Mouse (Mus musculus): ENCODE results near the gene Ptpn21. TPM values are rescaled to one million over a fixed set of nuclear protein-coding genes. Genes with fewer than 3 reads are reported as not detected.
A peak's percentile ranks its signal among the peaks of the same experiment; 100 is the strongest.

Ptpn21 gene
- polyA plus RNA-seq, 1 experiment from 2014 or later: 5.5 TPM

DNA sequence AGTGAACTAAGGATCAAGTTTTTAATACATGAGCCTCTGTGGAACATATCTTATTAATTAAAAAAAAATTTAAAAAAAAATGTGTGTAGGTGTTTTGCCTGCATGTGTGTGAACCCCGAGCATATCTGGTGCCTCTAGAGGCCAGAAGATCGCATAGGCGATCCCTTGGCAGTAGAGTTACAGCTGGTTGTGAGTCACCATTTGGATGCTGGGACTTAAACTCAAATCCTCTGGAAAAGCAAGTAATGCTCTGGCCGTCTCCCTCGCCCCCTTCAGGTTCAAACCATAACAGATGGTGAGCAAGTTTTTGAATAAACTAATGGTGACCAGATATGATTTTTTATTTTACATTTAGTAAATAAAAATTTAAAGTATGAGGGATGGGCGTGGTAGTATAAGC is 20.4 kb upstream of the Ptpn21 start:
- DNase-seq (ENCODE audit: low spot score): peak; percentile 27
- Histone ChIP-seq H3K4me2 (replicated peaks; ENCODE audit: low read depth) (no peak overlapping the region), H3K27me3 (ENCODE audit: control insufficient read depth, insufficient read depth, low read length) (no peaks in the 10 kb centered on the region), H3K4me3 (ENCODE audit: low read depth, low read length) (no peak overlapping the region), H3K36me3 (ENCODE audit: control insufficient read depth, insufficient read depth, low read length) (0 out of 2 replicates have a peak, but pooled peaks cover 2% of the 10 kb centered on the region), H3K9ac (ENCODE audit: low read length) (no peak overlapping the region), H3K27ac (replicated peaks) (no peak overlapping the region), H3K9me3 (ENCODE audit: control insufficient read depth, low read length) (no peaks in the 10 kb centered on the region), H3K4me1 (replicated peaks; ENCODE audit: control insufficient read depth, insufficient read depth) (no peaks in the 10 kb centered on the region)
- ATAC-seq (ENCODE audit: low FRiP score, low TSS enrichment): 0 out of 2 replicates have a peak, but pooled peaks have one; percentile 42
- 71% methylated on average over 6 of the region's 6 CpGs for WGBS
- TF ChIP-seq EP300 (optimal IDR thresholded peaks at IDR 0.05): no peak
- TF ChIP-seq CTCF (IDR thresholded peaks at IDR 0.05; ENCODE audit: low read depth): peak; percentile 54

DNA sequence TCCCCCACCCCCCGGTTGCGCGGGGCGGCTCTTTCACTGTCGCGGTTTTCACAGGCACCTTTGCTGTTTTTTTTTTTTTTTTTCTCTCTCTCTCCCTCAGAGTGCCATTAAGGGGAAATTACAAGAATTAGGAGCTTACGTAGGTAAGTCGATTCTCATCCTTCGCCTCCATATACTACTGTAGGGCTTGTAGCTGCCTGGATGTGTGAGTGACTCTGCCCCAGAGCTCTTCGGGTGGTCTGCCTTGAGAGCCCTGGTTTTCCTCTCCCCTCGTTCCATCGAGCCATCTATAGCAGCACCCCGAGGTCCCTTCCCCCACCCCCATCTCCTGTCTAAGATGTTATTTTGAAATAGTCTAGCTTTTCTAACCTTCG is 10.2 kb upstream of the Ptpn21 start:
- Histone ChIP-seq H3K36me3 (ENCODE audit: control insufficient read depth, insufficient read depth, low read length) (no peaks in the 10 kb centered on the region), H3K27ac (replicated peaks) (peak overlapping the region; percentile 88), H3K9ac (ENCODE audit: low read length) (peak overlapping the region; percentile 90), H3K27me3 (ENCODE audit: control insufficient read depth, insufficient read depth, low read length) (no peaks in the 10 kb centered on the region), H3K4me1 (replicated peaks; ENCODE audit: control insufficient read depth, insufficient read depth) (no peaks in the 10 kb centered on the region), H3K4me3 (ENCODE audit: low read depth, low read length) (peak overlapping the region; percentile 95), H3K4me2 (replicated peaks; ENCODE audit: low read depth) (peak overlapping the region; percentile 68), H3K9me3 (ENCODE audit: control insufficient read depth, low read length) (no peaks in the 10 kb centered on the region)
- DNase-seq (ENCODE audit: low spot score) (no peak), ATAC-seq (ENCODE audit: low FRiP score, low TSS enrichment) (peak; percentile 19)
- TF ChIP-seq CTCF (IDR thresholded peaks at IDR 0.05; ENCODE audit: low read depth): no peak
- no peak for TF ChIP-seq EP300 (optimal IDR thresholded peaks at IDR 0.05)
- under 1% methylated on average over 8 of the region's 14 CpGs for WGBS

DNA sequence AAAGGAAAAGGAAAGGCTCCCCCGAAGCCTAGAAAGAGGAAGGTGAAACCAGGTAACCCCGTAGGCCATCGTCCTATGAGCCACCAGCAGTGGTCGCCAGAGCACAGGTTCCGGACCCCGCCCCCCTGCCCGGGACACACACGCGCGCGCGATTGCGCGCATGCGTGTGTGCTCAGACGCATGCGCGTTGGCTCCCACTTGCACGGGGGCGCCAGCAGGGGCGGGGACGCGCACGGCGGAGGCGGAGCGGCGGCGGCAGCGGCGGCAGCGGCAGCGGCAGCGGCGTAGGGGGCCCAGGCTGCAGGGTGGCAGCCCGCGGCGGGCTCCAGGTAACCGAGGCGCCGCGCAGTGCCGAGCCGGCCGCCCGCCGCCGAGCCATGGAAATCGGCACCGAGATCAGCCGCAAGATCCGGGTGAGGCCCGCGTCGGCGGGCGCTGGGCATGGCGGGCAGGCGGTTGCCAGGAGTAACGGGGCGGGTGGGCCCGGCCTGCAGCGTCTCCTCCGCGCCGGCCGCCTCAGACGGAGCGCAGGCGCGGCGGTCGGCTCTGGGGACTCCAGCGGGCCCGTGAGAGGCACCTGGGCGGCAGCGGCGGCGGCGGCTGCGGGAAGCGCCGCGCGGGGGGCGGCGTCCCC is 9.7 kb upstream of the Ptpn21 start, which contains the start of gene Zc3h14:
TSS of gene Zc3h14 (plus strand) at position 219 of the 634 bp plus-strand sequence.
- Histone ChIP-seq H3K36me3 (ENCODE audit: control insufficient read depth, insufficient read depth, low read length) (no peaks in the 10 kb centered on the region), H3K4me2 (replicated peaks; ENCODE audit: low read depth) (peak within 1 kb of the TSS; percentile 68), H3K27ac (replicated peaks) (peak within 1 kb of the TSS; percentile 88), H3K9ac (ENCODE audit: low read length) (peak within 1 kb of the TSS; percentile 90), H3K4me3 (ENCODE audit: low read depth, low read length) (peak within 1 kb of the TSS; percentile 95), H3K4me1 (replicated peaks; ENCODE audit: control insufficient read depth, insufficient read depth) (no peaks in the 10 kb centered on the region), H3K27me3 (ENCODE audit: control insufficient read depth, insufficient read depth, low read length) (no peaks in the 10 kb centered on the region), H3K9me3 (ENCODE audit: control insufficient read depth, low read length) (no peaks in the 10 kb centered on the region)
- TF ChIP-seq EP300 (optimal IDR thresholded peaks at IDR 0.05) (no peak), CTCF (IDR thresholded peaks at IDR 0.05; ENCODE audit: low read depth) (peak; percentile 82)
- DNase-seq (ENCODE audit: low spot score): peak; percentile 96
- WGBS: under 1% methylated on average over 66 of the region's 87 CpGs
- ATAC-seq (ENCODE audit: low FRiP score, low TSS enrichment): peak; percentile 92

DNA sequence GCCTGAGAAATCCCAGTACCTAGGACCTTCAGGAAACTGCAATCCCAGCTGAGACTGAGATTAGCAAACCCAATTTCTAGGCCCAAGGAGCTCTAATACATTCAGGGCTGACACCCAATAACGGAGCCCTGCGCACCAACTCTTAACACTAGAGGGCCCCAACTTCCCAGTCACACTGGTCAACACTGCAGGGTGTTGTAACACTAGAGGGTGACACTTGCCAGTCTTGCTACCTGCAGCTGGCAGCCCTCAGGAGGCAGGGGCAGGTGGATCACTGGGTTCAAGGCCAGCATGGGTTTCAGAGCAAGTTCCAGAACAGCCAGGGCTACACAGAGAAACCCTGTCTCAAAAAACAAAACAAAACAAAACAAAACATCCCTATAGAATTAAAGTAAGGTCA is 8.9 kb upstream of the Ptpn21 start:
- no peaks in the 10 kb centered on the region for H3K9me3 ChIP-seq (ENCODE audit: control insufficient read depth, low read length)
- DNase-seq (ENCODE audit: low spot score) (peak; percentile 72), ATAC-seq (ENCODE audit: low FRiP score, low TSS enrichment) (peak; percentile 82)
- no peaks in the 10 kb centered on the region for H3K27me3 ChIP-seq (ENCODE audit: control insufficient read depth, insufficient read depth, low read length)
- no peak overlapping the region for H3K9ac ChIP-seq (ENCODE audit: low read length)
- H3K4me2 ChIP-seq (replicated peaks; ENCODE audit: low read depth): no peak overlapping the region
- no peak overlapping the region; the same call in 1 of the 2 replicates for H3K4me3 ChIP-seq (ENCODE audit: low read depth, low read length)
- no peak overlapping the region for H3K27ac ChIP-seq (replicated peaks)
- no peaks in the 10 kb centered on the region for H3K36me3 ChIP-seq (ENCODE audit: control insufficient read depth, insufficient read depth, low read length)
- WGBS: 28% methylated on average over 2 of the region's 2 CpGs
- H3K4me1 ChIP-seq (replicated peaks; ENCODE audit: control insufficient read depth, insufficient read depth): no peaks in the 10 kb centered on the region
- peak; percentile 82 for TF ChIP-seq CTCF (IDR thresholded peaks at IDR 0.05; ENCODE audit: low read depth)
- no peak for TF ChIP-seq EP300 (optimal IDR thresholded peaks at IDR 0.05)

DNA sequence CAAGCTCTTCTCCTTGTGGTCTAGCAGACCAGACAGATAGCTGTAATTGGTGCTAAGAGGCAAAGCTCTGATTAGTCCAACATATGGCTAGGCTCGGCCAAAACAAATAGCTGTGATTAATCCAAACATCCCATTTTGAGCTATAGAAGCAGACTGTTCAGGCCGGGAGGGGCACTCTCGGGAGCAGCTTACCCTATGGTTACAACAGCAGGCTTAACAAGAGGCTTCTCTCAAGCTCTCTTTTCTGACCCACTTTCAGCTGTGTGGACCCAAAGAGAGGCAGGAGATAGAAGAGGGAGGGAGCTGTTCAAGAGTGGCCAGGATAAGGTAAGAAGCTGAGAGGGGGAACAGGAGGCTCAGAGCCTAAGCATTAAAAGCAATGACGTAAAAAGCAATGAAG is 8.4 kb upstream of the Ptpn21 start:
- H3K27ac ChIP-seq (replicated peaks): 0 out of 2 replicates have a peak overlapping the region, but pooled peaks have one; percentile 24
- DNase-seq (ENCODE audit: low spot score) (no peak), ATAC-seq (ENCODE audit: low FRiP score, low TSS enrichment) (no peak)
- no peaks in the 10 kb centered on the region for H3K4me1 ChIP-seq (replicated peaks; ENCODE audit: control insufficient read depth, insufficient read depth)
- WGBS: 43% methylated on average over 4 of the region's 4 CpGs
- TF ChIP-seq CTCF (IDR thresholded peaks at IDR 0.05; ENCODE audit: low read depth): no peak
- TF ChIP-seq EP300 (optimal IDR thresholded peaks at IDR 0.05): no peak
- H3K36me3 ChIP-seq (ENCODE audit: control insufficient read depth, insufficient read depth, low read length): no peaks in the 10 kb centered on the region
- no peak overlapping the region for H3K4me2 ChIP-seq (replicated peaks; ENCODE audit: low read depth)
- no peak overlapping the region for H3K4me3 ChIP-seq (ENCODE audit: low read depth, low read length)
- H3K9me3 ChIP-seq (ENCODE audit: control insufficient read depth, low read length): no peaks in the 10 kb centered on the region
- H3K27me3 ChIP-seq (ENCODE audit: control insufficient read depth, insufficient read depth, low read length): no peaks in the 10 kb centered on the region
- no peak overlapping the region for H3K9ac ChIP-seq (ENCODE audit: low read length)

DNA sequence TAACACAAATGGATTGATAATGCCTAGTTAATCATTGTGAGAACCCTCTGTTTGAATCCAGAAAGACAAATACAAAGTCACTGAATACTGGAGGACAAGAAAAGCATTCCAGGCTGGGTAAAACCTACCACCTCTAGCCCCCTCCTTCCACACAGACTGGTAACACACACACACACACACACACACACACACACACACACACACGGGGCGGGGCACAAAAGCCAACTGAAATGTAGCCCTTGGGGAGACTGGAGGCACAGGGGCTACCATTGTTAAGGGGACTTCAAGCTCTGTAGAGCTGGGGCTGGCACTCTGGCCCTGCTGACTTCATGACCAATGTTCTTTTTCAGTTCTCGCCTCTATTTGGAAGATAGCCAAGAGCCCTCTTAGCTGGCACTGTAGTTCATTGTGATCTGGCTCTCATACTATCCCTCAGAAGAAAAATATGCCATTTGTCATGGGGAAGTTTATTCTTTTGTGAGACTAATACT is 3.9 kb upstream of the Ptpn21 start:
- DNase-seq (ENCODE audit: low spot score): peak; percentile 71
- WGBS: 3% methylated on average over 3 of the region's 3 CpGs
- ATAC-seq (ENCODE audit: low FRiP score, low TSS enrichment): peak; percentile 72
- no peak overlapping the region for H3K4me2 ChIP-seq (replicated peaks; ENCODE audit: low read depth)
- no peaks in the 10 kb centered on the region for H3K36me3 ChIP-seq (ENCODE audit: control insufficient read depth, insufficient read depth, low read length)
- no peak for TF ChIP-seq EP300 (optimal IDR thresholded peaks at IDR 0.05)
- TF ChIP-seq CTCF (IDR thresholded peaks at IDR 0.05; ENCODE audit: low read depth): no peak
- no peak overlapping the region for H3K4me3 ChIP-seq (ENCODE audit: low read depth, low read length)
- peak overlapping the region; percentile 36 for H3K27ac ChIP-seq (replicated peaks)
- H3K9ac ChIP-seq (ENCODE audit: low read length): no peak overlapping the region
- H3K4me1 ChIP-seq (replicated peaks; ENCODE audit: control insufficient read depth, insufficient read depth): peaks cover 5% of the 10 kb centered on the region; the same call in 1 of the 2 replicates
- H3K9me3 ChIP-seq (ENCODE audit: control insufficient read depth, low read length): no peaks in the 10 kb centered on the region
- no peaks in the 10 kb centered on the region for H3K27me3 ChIP-seq (ENCODE audit: control insufficient read depth, insufficient read depth, low read length)

All from stomach, postnatal 0 days (tissue).